Mouse (Mus musculus): Measurements from ENCODE around the gene Erp27.

Gene Erp27

GRCm38 (mm10) chr6:136868921-136869320 is 53.1 kb downstream of the Erp27 start:
- in situ Hi-C loops (cut with MboI; ENCODE audit: low sequenced_read_pairs), result no loop called here

- in situ Hi-C loops (cut with MboI; ENCODE audit: low sequenced_read_pairs), result no loop called here
Measured at GRCm38 (mm10) chr6:136866150-136866549, 55.8 kb downstream of the Erp27 start.

GRCm38 (mm10) chr6:136865360-136865759 is 56.6 kb downstream of the Erp27 start:
- in situ Hi-C loops (cut with MboI; ENCODE audit: low sequenced_read_pairs), result no loop called here

GRCm38 (mm10) chr6:136861020-136861419 is 61.0 kb downstream of the Erp27 start:
- in situ Hi-C loops (cut with MboI; ENCODE audit: low sequenced_read_pairs), result no loop called here

GRCm38 (mm10) chr6:136858420-136858819 is 63.6 kb downstream of the Erp27 start:
- in situ Hi-C loops (cut with MboI; ENCODE audit: low sequenced_read_pairs), result no loop called here

GRCm38 (mm10) chr6:136857873-136858260 is 64.1 kb downstream of the Erp27 start:
- in situ Hi-C loops (cut with MboI; ENCODE audit: low sequenced_read_pairs), result no loop called here
